Mouse (Mus musculus): Measurements from ENCODE around the gene Pcsk6.
"Not testable (repeated sequence)": the region's sequence is repeated elsewhere in the genome, so short reads cannot be mapped to it uniquely, and the experiment has no call there.

Pcsk6 gene

DNA sequence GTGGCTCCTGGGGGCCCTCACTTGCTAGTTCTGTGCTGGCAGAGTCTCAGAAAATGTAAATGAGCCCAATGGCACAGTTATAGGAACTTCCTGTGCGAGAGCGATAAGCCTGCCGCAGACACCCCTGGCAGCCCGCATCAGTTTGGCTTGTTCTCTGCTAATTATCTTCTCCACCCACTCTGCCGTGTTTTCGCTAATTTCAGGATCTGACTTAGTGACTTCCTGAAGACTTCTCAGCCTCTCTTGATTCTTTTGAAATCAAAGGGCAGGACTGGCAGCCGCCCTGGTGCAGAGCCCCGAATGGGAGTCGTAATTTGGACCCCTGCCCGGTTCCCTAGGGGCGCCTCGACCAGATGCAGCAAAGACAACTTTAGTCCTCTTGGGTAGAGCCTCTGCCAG lies 19.8 kb downstream of the Pcsk6 start:
- no peak for DNase-seq (ENCODE audit: low spot score)

DNA sequence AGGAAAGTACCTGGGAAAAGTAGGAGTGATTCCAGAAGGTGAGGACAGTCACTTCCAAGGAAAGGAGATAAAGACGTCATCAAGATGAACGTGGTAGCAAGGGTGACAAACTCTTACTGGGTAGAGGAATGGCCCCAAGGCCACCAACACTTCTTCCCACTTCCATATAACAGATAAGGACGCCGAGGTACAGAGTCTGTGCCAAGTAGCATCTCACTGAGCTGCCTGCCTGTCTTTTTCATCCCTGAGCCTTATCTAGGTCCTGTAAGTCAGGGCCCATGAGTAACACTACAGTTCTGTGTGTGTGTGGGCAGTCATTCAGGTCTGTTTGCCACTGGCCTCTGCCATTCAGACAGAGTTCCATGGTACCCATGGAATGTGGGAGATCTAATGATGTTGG lies 23.4 kb downstream of the Pcsk6 start:
- DNase-seq (ENCODE audit: low spot score), result no peak

DNA sequence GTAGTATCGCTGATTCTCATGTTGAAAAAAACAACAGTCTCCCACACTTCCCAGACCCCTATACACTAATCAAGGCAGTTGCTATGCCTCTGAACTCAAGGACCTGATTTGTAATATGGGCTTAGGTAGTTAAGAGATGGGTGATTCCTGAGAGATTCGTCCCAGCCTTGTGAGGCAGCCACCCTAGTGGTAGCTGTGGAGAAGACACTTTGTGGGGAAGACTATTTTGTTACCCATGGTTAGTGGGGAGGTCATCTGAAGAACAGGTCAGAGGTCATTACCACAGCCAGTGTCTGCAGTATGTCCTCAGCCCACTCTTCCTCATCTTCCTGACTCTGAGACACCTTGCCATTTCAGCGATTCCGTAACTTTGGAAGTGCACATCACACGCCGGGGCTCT lies 24.3 kb downstream of the Pcsk6 start:
- DNase-seq (ENCODE audit: low spot score), result no peak

DNA sequence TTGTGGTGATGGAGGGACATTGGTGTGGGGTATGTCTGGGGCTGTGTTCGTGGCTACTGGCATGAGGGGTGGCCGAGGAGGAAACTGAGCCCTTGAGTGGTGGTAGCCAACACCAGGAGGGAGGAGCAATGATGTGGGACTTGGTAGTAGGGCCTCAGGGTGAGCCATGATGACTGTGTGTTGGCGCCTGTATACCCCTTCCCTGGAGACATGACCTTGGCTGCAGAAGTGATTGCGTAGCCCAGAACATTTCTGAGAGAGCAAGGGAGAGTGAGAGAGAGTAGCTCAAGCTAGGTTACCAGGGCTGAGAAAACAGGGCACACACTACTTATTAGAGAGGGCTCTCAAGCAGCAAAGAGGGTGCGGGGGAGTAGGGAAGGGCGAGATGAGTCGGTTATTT lies 30.3 kb downstream of the Pcsk6 start:
- no peak for DNase-seq (ENCODE audit: low spot score)

DNA sequence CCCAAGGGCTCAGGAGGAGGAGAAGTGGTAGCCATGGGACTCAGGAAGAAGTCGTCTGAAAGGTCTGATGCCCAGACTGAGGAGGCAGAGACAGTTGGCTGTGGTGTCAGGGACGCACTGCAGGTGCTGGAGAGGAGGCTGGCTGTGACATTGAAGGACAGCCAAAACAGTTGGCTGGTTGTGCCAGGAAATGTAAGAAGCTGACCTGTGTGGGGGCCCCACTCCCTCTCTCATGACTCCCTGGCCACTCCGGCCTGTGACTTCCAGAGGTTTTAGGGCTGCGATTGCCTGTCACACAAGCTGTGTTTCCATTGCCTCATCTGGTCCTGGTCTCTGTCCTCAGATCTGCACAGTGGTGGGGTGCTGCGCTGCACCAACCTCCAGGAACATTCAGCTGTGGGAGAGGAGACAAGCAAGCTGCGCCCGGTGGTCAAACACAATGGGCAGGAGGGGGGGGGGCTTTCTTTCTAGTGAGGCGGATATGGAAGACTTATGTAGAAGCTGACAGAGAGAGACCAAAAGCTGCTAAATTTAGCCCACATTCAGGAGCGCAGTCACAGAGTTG lies 30.8 kb downstream of the Pcsk6 start:
- no peak for DNase-seq (ENCODE audit: low spot score)

DNA sequence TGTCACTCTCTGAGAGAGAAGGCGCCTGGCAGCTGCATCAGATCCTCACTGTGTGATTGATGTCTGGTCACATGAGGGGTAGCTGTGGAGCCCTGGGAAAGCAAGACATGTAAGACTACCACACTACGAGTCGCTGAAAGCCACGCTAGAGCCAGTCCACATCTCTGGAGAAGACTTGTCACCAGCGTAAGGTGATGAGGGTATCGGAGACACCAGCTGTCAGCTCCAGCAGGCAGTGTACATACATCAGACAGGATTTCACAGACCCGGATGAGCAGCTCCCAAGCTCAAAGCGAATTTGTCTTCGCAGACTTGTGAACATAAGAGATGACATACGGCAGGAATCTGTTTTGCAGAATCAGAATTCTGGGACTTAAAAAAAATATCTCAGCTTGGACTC lies 32.0 kb downstream of the Pcsk6 start:
- DNase-seq (ENCODE audit: low spot score), result no peak

DNA sequence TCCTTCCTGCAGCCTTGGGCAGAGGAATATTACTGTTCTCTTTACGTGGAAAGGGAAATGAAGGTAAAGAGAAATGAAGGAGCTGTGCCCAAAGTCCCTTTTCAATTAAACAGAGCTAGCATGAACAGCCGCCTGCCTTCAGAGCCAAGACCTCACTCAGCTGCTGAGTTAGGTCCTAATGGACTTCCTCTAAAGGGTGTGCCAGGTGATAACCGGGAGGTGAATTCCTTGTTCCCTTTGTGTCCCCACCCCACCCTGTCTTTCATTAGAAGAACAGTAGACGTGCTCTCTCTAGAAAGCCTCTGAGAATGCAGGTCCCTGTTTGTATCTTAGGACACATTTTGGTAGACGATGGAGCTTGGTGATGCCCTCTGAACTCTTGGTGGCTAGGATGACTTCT lies 33.7 kb downstream of the Pcsk6 start:
- no peak for DNase-seq (ENCODE audit: low spot score)

DNA sequence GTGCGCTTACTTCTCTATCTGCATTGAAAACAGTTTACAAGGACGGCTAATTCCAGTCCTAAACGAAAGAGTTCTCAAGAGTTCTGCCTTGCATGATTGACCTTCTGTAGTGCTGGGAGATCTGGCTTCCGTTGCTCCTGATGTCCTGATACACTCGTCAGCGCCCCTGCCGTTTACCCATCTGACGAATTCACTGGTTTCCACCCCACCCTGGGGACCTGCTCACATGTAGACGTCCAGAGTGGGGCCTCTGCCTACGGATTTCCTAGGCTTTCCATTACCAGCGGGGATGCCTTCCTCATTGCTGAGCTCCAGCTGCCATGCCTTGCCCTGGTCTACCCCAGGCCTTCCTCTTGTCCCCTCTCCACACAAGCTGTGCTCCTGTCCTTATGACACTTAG lies 39.7 kb downstream of the Pcsk6 start:
- no peak for DNase-seq (ENCODE audit: low spot score)

DNA sequence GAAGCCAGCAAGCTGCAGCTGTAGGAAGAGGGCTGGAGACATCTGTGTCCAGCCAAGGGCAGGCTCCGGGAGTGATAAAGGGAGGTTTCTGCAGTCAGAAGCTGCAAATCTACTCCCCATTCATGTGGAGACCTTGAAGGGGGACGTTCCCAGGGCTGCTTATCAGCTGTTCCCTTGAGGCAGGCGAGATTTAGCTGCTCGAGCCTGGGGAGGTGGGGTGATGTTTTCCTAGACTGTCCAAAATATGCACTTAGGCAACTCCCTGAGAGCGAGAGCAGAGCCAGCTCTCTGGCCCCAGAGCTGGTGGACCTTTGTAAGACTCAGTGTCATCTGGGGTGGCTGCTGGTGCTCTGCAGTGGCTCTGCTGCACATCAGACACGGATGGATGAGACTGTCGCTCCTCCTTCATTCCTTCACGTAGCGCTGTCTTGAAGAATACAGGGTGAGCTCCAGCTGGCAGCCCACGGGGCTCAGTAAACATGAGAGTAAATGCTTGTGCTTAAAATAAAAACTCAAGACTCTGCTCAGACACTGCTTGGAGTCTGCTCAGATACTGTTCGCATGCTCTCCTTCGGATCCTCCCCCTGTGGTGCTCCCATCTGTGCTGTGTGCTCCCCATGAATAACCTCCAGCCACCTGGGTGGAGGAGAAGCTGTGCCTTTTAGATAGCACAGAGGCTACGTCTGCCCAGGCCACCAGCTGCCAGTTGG lies 41.1 kb downstream of the Pcsk6 start:
- peak; percentile 80 for DNase-seq (ENCODE audit: low spot score)

DNA sequence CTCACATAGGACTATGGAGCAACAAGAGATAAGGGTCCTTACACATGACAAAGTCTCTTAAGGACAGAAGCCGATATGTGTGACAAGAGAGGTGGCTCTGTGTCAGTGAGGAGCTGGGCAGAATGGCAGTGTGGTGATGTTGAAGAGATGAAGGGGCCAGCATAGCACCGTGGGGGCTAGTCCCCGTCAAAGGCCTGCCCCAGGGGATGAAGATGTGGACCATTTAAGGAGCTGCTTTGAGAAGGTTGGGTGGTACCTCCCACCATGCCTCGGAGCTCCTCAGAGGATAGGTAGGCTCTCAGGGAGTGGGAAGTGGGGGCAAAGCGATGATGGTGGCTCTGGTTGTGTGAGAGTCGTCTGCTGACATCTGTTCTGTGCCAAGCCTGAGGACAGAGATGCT lies 41.9 kb downstream of the Pcsk6 start:
- DNase-seq (ENCODE audit: low spot score), result no peak

DNA sequence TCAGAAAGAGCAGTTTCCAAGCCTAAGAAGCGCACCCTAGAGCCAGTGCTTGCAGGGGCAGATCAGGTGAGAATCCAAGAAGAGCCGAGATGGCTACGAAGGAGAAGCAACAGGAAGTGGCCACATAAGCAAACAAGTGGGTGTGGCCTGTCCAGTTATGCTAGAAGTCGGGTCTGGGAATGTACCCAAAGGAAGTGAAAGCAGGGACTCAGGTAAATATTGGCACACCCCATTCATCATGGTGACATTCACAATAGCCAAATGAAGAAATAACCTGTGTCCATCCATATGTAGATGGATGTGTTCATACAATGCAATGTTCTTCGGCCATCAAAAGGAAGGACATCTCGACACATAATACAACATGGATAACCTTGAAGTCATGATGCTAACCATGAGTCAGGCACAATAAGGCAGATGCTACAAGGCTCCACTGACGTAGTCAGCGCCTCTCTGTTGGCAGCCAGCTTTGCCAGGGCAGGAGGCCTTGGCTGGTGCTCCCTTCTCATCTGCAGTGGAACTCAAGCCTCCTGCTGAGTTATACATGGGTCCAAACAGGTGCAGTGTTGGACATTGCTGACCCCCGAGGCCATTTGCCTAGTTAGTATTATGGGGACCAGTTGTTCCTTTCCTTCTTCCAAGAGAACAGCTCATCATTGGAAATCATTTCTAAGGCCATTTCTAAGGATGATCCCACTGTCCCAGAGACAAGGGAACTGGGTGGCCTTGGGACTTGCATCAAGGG lies 45.2 kb downstream of the Pcsk6 start:
- DNase-seq (ENCODE audit: low spot score), result no peak

DNA sequence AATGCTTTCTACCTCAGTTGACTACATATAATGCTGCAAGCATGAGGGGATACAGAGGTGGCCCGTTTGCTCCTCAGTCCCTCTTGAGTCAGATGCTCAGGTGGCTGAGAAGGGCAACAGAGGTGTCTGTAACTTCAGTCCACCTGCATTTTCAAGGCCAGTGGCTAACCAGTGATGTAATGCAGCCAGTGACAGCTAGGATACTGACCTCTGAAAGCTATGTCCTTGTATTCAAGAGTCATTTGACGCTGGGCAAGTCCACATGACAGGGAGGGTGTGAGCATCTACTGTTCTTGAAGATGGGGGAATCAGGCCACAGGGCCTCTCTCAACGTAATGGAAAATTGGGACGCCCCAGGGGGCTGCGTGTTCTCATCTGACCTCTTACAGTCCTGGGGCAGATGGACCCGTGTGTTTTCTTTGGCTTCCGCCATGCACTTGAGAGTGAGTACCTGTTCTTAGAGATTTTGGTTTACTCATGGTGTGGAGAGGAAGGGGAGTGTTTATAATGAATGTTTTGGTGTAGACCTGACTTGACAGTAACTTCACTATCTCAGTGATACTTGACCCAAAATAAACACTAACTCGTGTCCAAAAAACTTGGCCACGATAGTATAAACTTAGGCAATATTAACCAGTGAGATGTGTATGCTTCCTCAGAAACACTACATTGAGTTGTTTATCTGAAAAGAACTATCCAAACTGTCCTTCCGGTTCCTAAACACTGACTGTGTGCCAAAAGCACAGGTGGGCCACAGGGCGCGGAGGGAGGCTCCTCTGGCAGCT lies 48.0 kb downstream of the Pcsk6 start:
- no peak for DNase-seq (ENCODE audit: low spot score)

DNA sequence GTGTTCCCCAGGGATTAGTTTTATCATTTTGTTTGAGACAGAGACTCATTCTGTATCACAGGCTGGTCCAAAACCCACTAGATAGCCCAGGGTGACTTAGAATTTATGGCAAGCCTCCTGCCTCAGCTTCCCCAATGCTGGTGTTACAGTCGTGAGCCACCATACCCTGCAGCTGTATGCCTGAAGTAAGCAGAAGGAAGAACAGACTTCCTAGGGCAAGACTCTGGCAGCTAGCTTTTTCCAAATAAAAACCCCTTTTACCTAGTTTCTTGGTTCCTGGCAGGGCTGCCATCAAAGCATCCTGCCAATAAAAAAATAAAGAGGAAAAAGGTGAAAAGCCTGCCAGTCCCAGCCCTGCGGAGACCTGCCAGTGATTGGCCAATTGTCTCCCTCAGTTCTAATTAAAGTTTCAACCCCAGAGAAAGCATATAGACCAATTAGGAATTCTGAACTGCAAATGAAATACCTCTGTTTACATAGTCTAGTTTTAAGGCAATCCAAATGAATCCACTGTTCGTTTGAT lies 51.6 kb downstream of the Pcsk6 start:
- DNase-seq (ENCODE audit: low spot score), result no peak

DNA sequence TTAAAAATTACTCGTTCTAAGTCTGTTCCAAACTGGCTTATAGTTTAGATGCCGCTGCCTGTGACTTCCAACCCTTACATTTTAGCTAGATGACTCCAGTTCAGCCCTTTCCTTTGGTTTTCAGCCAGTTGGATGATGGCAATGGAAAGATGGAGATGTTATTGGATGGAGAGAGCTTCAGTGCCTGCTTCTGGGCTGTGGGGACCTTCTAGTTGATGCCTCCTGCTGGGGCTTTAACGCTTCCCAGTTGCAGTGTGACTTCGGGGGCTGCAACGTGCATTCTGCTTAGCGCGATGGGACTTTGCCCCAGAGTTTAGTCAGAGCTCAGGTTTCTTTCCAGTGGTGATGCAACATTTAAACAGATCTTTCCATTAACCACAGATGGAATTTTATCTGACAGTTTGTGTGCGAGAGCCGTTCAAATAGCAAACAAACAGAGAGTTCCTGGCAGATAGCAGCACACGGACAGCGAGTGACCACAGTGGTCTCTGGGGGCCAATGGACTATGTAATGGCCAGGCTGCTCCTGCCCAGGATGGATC lies 53.3 kb downstream of the Pcsk6 start:
- DNase-seq (ENCODE audit: low spot score), result no peak

DNA sequence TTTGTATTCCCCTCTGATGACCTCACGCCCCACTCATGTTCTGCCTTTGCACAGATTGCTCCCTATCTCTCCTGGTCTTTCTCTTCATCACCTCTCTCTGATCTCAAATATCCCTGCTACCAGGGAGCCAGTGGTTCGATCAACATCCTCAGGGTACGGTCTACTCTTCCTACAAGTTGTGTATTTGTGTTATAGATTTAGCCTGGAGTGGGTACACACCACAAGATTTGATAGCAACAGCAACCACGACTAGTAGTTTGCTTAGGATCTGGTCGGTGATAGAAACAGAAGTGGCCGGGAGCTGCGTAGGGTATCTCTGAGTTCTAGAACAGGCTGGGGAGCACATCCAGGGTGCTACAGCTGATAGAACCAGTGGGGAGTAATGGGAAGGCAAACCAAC lies 54.3 kb downstream of the Pcsk6 start:
- no peak for DNase-seq (ENCODE audit: low spot score)

DNA sequence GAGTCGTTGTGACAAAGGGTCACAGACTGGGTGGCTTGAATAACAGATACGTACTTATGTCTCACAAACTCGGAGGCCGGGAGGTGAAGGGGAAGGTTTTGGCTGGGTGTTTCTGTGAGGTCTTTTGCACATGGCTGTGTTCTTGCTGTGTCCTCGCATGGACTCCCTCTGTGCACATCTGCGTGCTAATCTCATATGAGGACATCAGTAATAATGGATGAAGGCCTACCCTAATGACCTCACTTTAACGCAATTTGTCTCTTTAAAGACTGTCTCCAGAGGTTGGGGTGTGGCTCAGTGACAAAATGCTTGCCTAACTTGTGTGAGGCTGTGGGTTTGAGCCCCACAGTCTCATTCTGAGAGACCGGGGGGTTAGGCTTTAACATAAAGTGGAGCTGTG lies 55.0 kb downstream of the Pcsk6 start:
- DNase-seq (ENCODE audit: low spot score), result no peak

DNA sequence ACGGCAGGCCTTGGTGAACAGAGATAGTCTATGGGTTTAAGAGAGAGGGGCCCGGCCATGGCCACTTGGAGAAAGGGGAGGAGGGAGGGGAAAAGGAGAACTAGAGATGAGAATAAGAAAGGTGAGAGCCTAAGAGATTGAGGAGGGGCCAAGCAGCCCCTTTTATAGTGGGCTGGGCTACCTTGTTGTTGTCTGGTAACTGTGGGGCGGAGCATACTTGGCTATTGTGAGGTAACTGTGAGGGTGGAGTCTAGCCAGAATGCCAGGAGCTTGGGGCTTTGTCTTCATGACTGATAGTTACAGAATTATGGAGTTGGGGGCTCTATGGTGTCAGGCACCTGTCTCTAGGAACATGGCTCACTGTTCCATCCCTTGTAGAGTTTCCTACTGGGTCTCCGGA lies 56.9 kb downstream of the Pcsk6 start:
- no peak for DNase-seq (ENCODE audit: low spot score)

DNA sequence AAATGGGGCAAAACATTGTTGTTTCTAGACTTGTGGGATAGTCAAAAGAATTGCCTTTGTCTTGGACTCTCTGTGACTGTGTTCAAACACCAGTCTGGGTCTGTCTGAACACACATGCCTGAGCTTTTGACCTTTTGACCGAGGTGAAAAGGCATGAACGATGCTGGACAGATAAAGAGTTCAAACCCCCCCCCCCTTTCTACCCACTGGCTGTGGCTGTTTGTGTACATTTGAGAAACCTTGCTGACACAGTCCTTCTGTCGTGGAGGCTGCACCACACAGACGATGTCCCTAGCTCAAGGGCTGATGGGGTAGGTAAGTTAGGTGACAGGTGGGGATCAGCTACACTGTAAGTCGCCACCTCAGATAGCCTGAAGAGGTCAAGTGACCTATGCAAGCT lies 67.9 kb downstream of the Pcsk6 start:
- no peak for DNase-seq (ENCODE audit: low spot score)

DNA sequence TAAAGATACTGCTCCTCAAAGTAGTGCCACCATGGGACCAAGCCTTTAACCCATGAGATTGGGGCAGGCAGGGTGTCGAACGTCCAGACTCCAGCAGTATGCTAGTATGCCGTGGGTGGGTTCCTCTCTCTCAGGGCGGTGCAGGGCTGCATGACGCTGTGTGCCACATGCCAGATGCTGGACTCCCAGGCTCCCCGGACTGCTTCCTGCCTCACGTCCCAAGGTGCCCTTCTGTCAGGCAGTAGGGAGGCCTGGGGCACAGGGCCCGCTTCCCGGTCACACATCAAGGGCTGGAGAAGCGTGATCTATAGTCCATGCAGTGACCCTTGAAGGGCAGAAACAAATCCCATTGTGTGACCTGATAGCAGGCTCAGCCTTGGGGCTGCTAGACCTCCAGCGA lies 68.9 kb downstream of the Pcsk6 start:
- DNase-seq (ENCODE audit: low spot score), result no peak

DNA sequence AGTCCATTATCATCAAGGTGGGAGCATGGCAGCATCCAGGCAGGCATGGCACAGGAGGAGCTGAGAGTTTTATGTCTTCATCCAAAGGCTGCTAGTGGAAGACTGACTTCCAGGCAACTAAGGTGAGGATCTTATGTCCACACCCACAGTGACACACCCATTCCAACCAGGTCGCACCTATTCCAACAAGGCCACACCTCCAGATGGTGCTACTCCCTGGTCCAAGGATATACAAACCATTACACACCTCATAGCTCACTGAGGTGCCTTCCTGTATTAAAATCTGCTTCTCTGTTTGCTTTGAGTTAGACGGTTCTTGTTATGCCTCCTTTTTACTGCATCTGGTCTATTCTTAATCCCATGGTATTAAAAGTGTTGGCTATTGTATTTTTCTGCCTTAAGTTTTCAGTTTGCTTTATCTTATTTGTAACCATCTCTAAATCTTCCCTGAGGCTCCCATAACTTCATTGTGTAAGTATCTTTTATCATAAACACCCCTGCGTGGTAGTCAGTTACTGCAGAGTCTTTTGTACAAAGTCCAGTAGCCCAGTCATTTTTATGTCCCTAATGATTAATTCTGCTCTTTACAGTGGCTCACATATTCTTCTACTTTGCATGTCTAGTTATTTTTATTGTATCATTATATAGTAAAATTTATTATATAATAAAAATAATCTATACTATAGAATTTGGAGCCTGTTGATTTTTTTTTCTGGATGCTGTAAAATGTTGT lies 72.9 kb downstream of the Pcsk6 start:
- not testable (repeated sequence) for DNase-seq (ENCODE audit: low spot score)

DNA sequence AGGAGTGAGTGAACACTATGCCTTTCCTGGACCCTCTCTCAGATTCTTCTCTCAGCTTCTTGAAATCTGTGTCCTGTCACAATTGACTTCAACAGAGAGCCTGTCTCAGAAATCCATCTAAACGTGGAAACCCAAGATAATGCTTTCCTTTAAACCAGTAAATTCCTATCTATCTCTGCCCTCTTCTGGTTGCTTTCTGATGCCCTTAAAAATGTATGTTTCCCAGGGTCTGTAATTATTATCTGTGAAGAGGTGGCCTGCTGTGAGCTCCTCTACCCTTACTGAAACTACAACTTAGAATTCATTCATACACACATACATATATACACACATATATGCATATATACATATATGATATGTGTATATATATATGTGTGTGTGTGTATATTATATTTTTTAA lies 73.7 kb downstream of the Pcsk6 start:
- no peak for DNase-seq (ENCODE audit: low spot score)

DNA sequence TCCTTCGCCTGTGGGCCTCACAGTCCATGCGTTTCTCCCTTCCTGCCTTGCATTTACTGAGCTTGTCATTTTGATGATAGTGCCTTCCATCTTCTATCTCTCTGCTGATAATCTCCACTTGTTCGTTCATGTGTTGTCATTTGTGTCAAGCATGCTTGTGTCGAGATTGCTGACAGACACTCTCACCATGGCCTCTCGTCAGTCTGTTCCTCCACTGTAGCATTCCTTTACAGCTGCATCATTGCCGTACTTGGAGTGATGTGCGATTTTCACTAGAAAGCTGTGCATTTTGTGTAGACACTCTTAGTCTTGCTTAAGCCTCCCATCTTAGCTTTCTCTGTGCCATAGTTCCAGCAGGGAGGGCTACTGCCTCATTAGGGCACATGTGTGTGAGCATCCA lies 79.5 kb downstream of the Pcsk6 start:
- no peak for DNase-seq (ENCODE audit: low spot score)

Measured in ovary, postnatal 36 days (tissue).